In genomic region chr7:30231328-30231668, GRCm38 (mm10) we compare ENCODE assay signal across 8 mouse cellular contexts. TPM values are rescaled to one million over a fixed set of nuclear protein-coding genes. Genes with fewer than 3 reads are reported as not detected.
DNase-seq lines count a peak whose midpoint lies in the region; ATAC-seq and TF ChIP-seq lines count a peak whose summit lies in the region.

No protein-coding gene starts in this region.

- H3K9me3 ChIP-seq in embryonic facial prominence, embryonic 12.5 days: no peaks in the 10 kb centered on the region
- no peaks in the 10 kb centered on the region for H3K9me3 ChIP-seq in intestine, embryonic 16.5 days (ENCODE audit: control insufficient read depth, low read length)
- no peaks in the 10 kb centered on the region for H3K9me3 ChIP-seq in neural tube, embryonic 14.5 days (ENCODE audit: control insufficient read depth, low read length)

- peaks cover 50% of the 10 kb centered on the region for H3K36me3 ChIP-seq in embryonic facial prominence, embryonic 12.5 days
- peaks cover 7% of the 10 kb centered on the region; the same call in 1 of the 2 replicates for H3K36me3 ChIP-seq in intestine, embryonic 16.5 days (ENCODE audit: control insufficient read depth, insufficient read depth, low read length)
- H3K36me3 ChIP-seq in neural tube, embryonic 14.5 days (ENCODE audit: control insufficient read depth, insufficient read depth, low read length): peaks cover 17% of the 10 kb centered on the region

- H3K4me2 ChIP-seq in embryonic facial prominence, embryonic 12.5 days (replicated peaks): peak overlapping the region; percentile 77
- H3K4me2 ChIP-seq in intestine, embryonic 16.5 days (ENCODE audit: low read depth, low read length): peak overlapping the region; percentile 84
- peak overlapping the region; percentile 74 for H3K4me2 ChIP-seq in neural tube, embryonic 14.5 days (ENCODE audit: low read depth, low read length)

- no peaks in the 10 kb centered on the region for H3K27me3 ChIP-seq in embryonic facial prominence, embryonic 12.5 days
- no peaks in the 10 kb centered on the region for H3K27me3 ChIP-seq in intestine, embryonic 16.5 days (replicated peaks; ENCODE audit: control insufficient read depth, insufficient read depth, low read length)
- no peaks in the 10 kb centered on the region for H3K27me3 ChIP-seq in neural tube, embryonic 14.5 days (ENCODE audit: control insufficient read depth, insufficient read depth, low read length)

- H3K4me3 ChIP-seq in left cerebral cortex, adult 2 months: peak overlapping the region; percentile 58
- peak overlapping the region; percentile 82 for H3K4me3 ChIP-seq in embryonic facial prominence, embryonic 12.5 days
- peak overlapping the region; percentile 72 for H3K4me3 ChIP-seq in intestine, embryonic 16.5 days (ENCODE audit: low read length)
- peak overlapping the region; percentile 68 for H3K4me3 ChIP-seq in neural tube, embryonic 14.5 days (ENCODE audit: low read depth, low read length)

- no peak for DNase-seq in left cerebral cortex, adult 2 months (ENCODE audit: extremely low spot score in 1 of 2, low spot score in 2 of 2)
- no peak for DNase-seq in left cerebral cortex, adult 18-20 months (ENCODE audit: low spot score in 2 of 2)
- no peak for DNase-seq in embryo, embryonic 10 days (ENCODE audit: low spot score)
- DNase-seq in layer of hippocampus, postnatal 36 days: no peak
- no peak for DNase-seq in cerebellum, postnatal 25 days

- no peak for TF ChIP-seq CTCF in left cerebral cortex, adult 2 months (IDR thresholded peaks at IDR 0.05)

- ATAC-seq in embryonic facial prominence, embryonic 12.5 days (ENCODE audit: insufficient number of reproducible peaks, insufficient read depth, low FRiP score, low TSS enrichment): 0 out of 2 replicates have a peak, but pooled peaks have one; percentile 11
- no peak for ATAC-seq in intestine, embryonic 16.5 days
- ATAC-seq in neural tube, embryonic 14.5 days (ENCODE audit: low read depth): no peak; the same call in none of the 2 replicates

- peaks cover 17% of the 10 kb centered on the region for H3K4me1 ChIP-seq in embryonic facial prominence, embryonic 12.5 days
- peaks cover 9% of the 10 kb centered on the region for H3K4me1 ChIP-seq in intestine, embryonic 16.5 days (ENCODE audit: control insufficient read depth, insufficient read depth, low read length)
- H3K4me1 ChIP-seq in neural tube, embryonic 14.5 days (ENCODE audit: control insufficient read depth, insufficient read depth, low read length): peaks cover 16% of the 10 kb centered on the region

- peak overlapping the region; percentile 74; the same call in 1 of the 2 replicates for H3K27ac ChIP-seq in left cerebral cortex, adult 2 months
- H3K27ac ChIP-seq in embryonic facial prominence, embryonic 12.5 days: peak overlapping the region; percentile 73
- no peak overlapping the region for H3K27ac ChIP-seq in intestine, embryonic 16.5 days (ENCODE audit: low read length)
- H3K27ac ChIP-seq in neural tube, embryonic 14.5 days (ENCODE audit: low read depth, low read length): peak overlapping the region; percentile 96

- intact Hi-C loops in left cerebral cortex, adult 2 months (cut with DNase I): loop anchor here (5.0 kb wide), 1 partner anchor 51 kb away; the partner anchor contains the start of genes Thap8 and Wdr62

- WGBS in embryonic facial prominence, embryonic 12.5 days: 1% methylated on average over 16 of the region's 16 CpGs
- under 1% methylated on average over 16 of the region's 16 CpGs for WGBS in intestine, embryonic 16.5 days
- 0% methylated on average over 16 of the region's 16 CpGs for WGBS in neural tube, embryonic 14.5 days

- H3K9ac ChIP-seq in embryonic facial prominence, embryonic 12.5 days: peak overlapping the region; percentile 74
- peak overlapping the region; percentile 71 for H3K9ac ChIP-seq in intestine, embryonic 16.5 days (ENCODE audit: low read depth, low read length)
- H3K9ac ChIP-seq in neural tube, embryonic 14.5 days (replicated peaks; ENCODE audit: low read depth, low read length): peak overlapping the region; percentile 58

RNA-seq across cellular contexts. Expression of gene Polr2i, which starts 0.5 kb away (rescaled TPM):
- 10 to 100 TPM; 53.3 to 56.3 TPM for total RNA-seq in left cerebral cortex, adult 2 months (2021)
- 10 to 100 TPM; 58.0 to 60.0 TPM for total RNA-seq in left cerebral cortex, adult 18-20 months (2021)
- 161 and 181 TPM in 2 replicates for polyA plus RNA-seq in embryonic facial prominence, embryonic 12.5 days (2016; fragmentation: Nextera tagmentation; extraction: Ambion mirVana)
- 99.2 and 103 TPM in 2 replicates for polyA plus RNA-seq in intestine, embryonic 16.5 days (2015; fragmentation: Nextera tagmentation; extraction: Ambion mirVana)
- polyA plus RNA-seq in neural tube, embryonic 14.5 days (2014; fragmentation: Nextera tagmentation; extraction: Ambion mirVana): 176 and 217 TPM in 2 replicates
- 10 to 100 TPM; 53.1 to 65.2 TPM for total RNA-seq in layer of hippocampus, postnatal 36 days (2021)

RNA-seq across cellular contexts. Expression of gene Tbcb, which starts 0.8 kb away (rescaled TPM):
- 100 to 1,000 TPM; 125 to 133 TPM for total RNA-seq in left cerebral cortex, adult 2 months (2021)
- total RNA-seq in left cerebral cortex, adult 18-20 months (2021): 100 to 1,000 TPM; 127 to 141 TPM
- polyA plus RNA-seq in embryonic facial prominence, embryonic 12.5 days (2016; fragmentation: Nextera tagmentation; extraction: Ambion mirVana): 224 and 250 TPM in 2 replicates
- 139 and 142 TPM in 2 replicates for polyA plus RNA-seq in intestine, embryonic 16.5 days (2015; fragmentation: Nextera tagmentation; extraction: Ambion mirVana)
- 402 and 413 TPM in 2 replicates for polyA plus RNA-seq in neural tube, embryonic 14.5 days (2014; fragmentation: Nextera tagmentation; extraction: Ambion mirVana)
- 100 to 1,000 TPM; 118 to 127 TPM for total RNA-seq in layer of hippocampus, postnatal 36 days (2021)

RNA-seq across cellular contexts. Expression of gene Ovol3, which starts 4.2 kb away (rescaled TPM):
- total RNA-seq in left cerebral cortex, adult 2 months (2021): not detected
- total RNA-seq in left cerebral cortex, adult 18-20 months (2021): not detected
- 0.38 TPM in 1 of 2 replicates, not detected in the other for polyA plus RNA-seq in embryonic facial prominence, embryonic 12.5 days (2016; fragmentation: Nextera tagmentation; extraction: Ambion mirVana)
- not detected in 2 replicates for polyA plus RNA-seq in intestine, embryonic 16.5 days (2015; fragmentation: Nextera tagmentation; extraction: Ambion mirVana)
- polyA plus RNA-seq in neural tube, embryonic 14.5 days (2014; fragmentation: Nextera tagmentation; extraction: Ambion mirVana): not detected in 2 replicates
- not detected for total RNA-seq in layer of hippocampus, postnatal 36 days (2021)

RNA-seq across cellular contexts. Expression of gene Capns1, which starts 32.7 kb away (rescaled TPM):
- total RNA-seq in left cerebral cortex, adult 2 months (2021): 100 to 1,000 TPM; 173 to 175 TPM
- 100 to 1,000 TPM; 174 to 176 TPM for total RNA-seq in left cerebral cortex, adult 18-20 months (2021)
- polyA plus RNA-seq in embryonic facial prominence, embryonic 12.5 days (2016; fragmentation: Nextera tagmentation; extraction: Ambion mirVana): 80.5 and 86.6 TPM in 2 replicates
- 80.2 and 86.9 TPM in 2 replicates for polyA plus RNA-seq in intestine, embryonic 16.5 days (2015; fragmentation: Nextera tagmentation; extraction: Ambion mirVana)
- polyA plus RNA-seq in neural tube, embryonic 14.5 days (2014; fragmentation: Nextera tagmentation; extraction: Ambion mirVana): 61.7 and 63.1 TPM in 2 replicates
- total RNA-seq in layer of hippocampus, postnatal 36 days (2021): 100 to 1,000 TPM; 207 to 234 TPM

RNA-seq across cellular contexts. Expression of gene Cox7a1, which starts 47.4 kb away (rescaled TPM):
- 1 to 10 TPM; 2.9 to 7.2 TPM for total RNA-seq in left cerebral cortex, adult 2 months (2021)
- total RNA-seq in left cerebral cortex, adult 18-20 months (2021): 1 to 10 TPM; 4.7 to 5.8 TPM
- 4.2 and 4.7 TPM in 2 replicates for polyA plus RNA-seq in embryonic facial prominence, embryonic 12.5 days (2016; fragmentation: Nextera tagmentation; extraction: Ambion mirVana)
- polyA plus RNA-seq in intestine, embryonic 16.5 days (2015; fragmentation: Nextera tagmentation; extraction: Ambion mirVana): 41.5 and 50.1 TPM in 2 replicates
- polyA plus RNA-seq in neural tube, embryonic 14.5 days (2014; fragmentation: Nextera tagmentation; extraction: Ambion mirVana): 4.7 and 5.9 TPM in 2 replicates
- 1 to 10 TPM; 3.7 to 5.0 TPM for total RNA-seq in layer of hippocampus, postnatal 36 days (2021)
